In the genomic region with DNA sequence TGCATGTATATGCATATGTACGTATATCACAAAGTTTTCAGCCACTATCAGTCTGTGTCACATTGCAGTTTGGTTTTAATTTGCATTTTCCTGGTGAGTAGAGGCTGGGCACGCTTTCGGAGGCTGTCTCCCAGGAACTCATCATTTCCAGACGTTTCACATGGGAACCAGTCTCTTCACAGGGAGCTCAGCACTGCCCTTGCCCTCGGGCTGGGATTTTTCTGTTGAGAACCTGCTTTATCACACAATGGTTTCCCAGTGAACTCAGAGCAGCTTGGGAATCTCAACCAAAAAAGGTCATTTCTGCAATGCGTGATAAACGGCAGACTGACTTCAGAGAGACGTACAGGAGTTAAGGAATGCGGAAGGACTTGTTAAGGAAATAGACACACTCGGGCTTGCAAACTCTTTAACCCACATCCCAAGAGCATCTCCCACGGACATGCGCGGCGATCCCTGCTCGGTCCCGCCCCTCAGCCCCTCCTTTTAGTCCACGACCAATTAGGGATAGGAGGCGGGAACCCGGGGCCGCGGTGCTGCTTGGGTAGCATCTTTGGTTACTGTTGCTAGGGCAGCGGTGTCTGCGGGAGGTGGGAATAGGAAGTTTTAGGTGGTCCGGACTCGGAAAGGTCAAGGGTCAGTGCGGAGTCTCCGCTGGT, we compare ENCODE assay signal across 8 mouse cellular contexts. TPM values are rescaled to one million over a fixed set of nuclear protein-coding genes. Genes with fewer than 3 reads are reported as not detected.
DNase-seq lines count a peak whose midpoint lies in the region; ATAC-seq and TF ChIP-seq lines count a peak whose summit lies in the region.

A gene (plus strand): TSS at position 560 of the 659 bp plus-strand sequence.

- no peak within 1 kb of the TSS; the same call in 1 of the 2 replicates for H3K27ac ChIP-seq in embryonic facial prominence, embryonic 11.5 days (replicated peaks; ENCODE audit: low read depth, low read length)
- no peak within 1 kb of the TSS for H3K27ac ChIP-seq in intestine, postnatal 0 days (ENCODE audit: low read depth, low read length)

- H3K27me3 ChIP-seq in embryonic facial prominence, embryonic 11.5 days (ENCODE audit: control insufficient read depth, insufficient read depth, low read length), result no peaks in the 10 kb centered on the region
- H3K27me3 ChIP-seq in intestine, postnatal 0 days (replicated peaks; ENCODE audit: control insufficient read depth, insufficient read depth, low read length), result no peaks in the 10 kb centered on the region

- no peaks in the 10 kb centered on the region for H3K4me1 ChIP-seq in embryonic facial prominence, embryonic 11.5 days (ENCODE audit: control insufficient read depth, insufficient read depth, low read length)
- H3K4me1 ChIP-seq in intestine, postnatal 0 days (replicated peaks; ENCODE audit: control insufficient read depth, insufficient read depth, low read length), result no peaks in the 10 kb centered on the region

- no peaks in the 10 kb centered on the region for H3K9me3 ChIP-seq in embryonic facial prominence, embryonic 11.5 days (replicated peaks; ENCODE audit: control insufficient read depth, low read length)
- no peaks in the 10 kb centered on the region for H3K9me3 ChIP-seq in intestine, postnatal 0 days (ENCODE audit: control insufficient read depth)

- H3K36me3 ChIP-seq in embryonic facial prominence, embryonic 11.5 days (replicated peaks; ENCODE audit: control insufficient read depth, insufficient read depth, low read depth, low read length), result no peaks in the 10 kb centered on the region
- no peaks in the 10 kb centered on the region for H3K36me3 ChIP-seq in intestine, postnatal 0 days (ENCODE audit: control insufficient read depth, insufficient read depth)

- no peak for TF ChIP-seq CTCF in intestine, postnatal 0 days (IDR thresholded peaks at IDR 0.05; ENCODE audit: low read depth)

- H3K4me2 ChIP-seq in embryonic facial prominence, embryonic 11.5 days (ENCODE audit: low read depth, low read length), result peak within 1 kb of the TSS; percentile 91
- H3K4me2 ChIP-seq in intestine, postnatal 0 days (replicated peaks; ENCODE audit: low read depth), result peak within 1 kb of the TSS; percentile 92

- H3K9ac ChIP-seq in embryonic facial prominence, embryonic 11.5 days (replicated peaks; ENCODE audit: low read length), result peak within 1 kb of the TSS; percentile 63
- H3K9ac ChIP-seq in intestine, postnatal 0 days (ENCODE audit: low read depth, low read length), result no peak within 1 kb of the TSS; the same call in 1 of the 2 replicates

- DNase-seq in adrenal gland, postnatal 4 days (ENCODE audit: low spot score in 2 of 2), result peak; percentile 44 to 60
- DNase-seq in embryonic facial prominence, embryonic 11.5 days (ENCODE audit: low spot score), result peak; percentile 93
- DNase-seq in heart, adult 11 months, result peak; percentile 98
- DNase-seq in left cerebral cortex, postnatal 14 days (ENCODE audit: low spot score in 2 of 2), result peak; percentile 86 to 88
- DNase-seq in mesoderm, embryonic 11.5 days (ENCODE audit: low read depth, low spot score), result peak; percentile 89
- peak; percentile 34 for DNase-seq in skeletal muscle tissue, adult 2 months (ENCODE audit: low read depth, low spot score)

- H3K4me3 ChIP-seq in embryonic facial prominence, embryonic 11.5 days (ENCODE audit: low read depth, low read length), result peak within 1 kb of the TSS; percentile 64
- H3K4me3 ChIP-seq in intestine, postnatal 0 days (ENCODE audit: low read depth, low read length), result peak within 1 kb of the TSS; percentile 46

- 2% methylated on average over 27 of the region's 27 CpGs for WGBS in embryonic facial prominence, embryonic 11.5 days
- 2% methylated on average over 27 of the region's 27 CpGs for WGBS in intestine, postnatal 0 days

- ATAC-seq in embryonic facial prominence, embryonic 11.5 days (replicated peaks; ENCODE audit: insufficient number of reproducible peaks, low FRiP score, low TSS enrichment, low read depth), result peak; percentile 95
- ATAC-seq in intestine, postnatal 0 days, result peak; percentile 79
- ATAC-seq in activated CD4-positive, CD25-positive, alpha-beta regulatory T cell, adult 4 months, result no peak

- intact Hi-C loops in left cerebral cortex, postnatal 14 days (cut with DNase I), result no loop called here

RNA-seq across cellular contexts. Expression of the gene that starts here (rescaled TPM):
- total RNA-seq in adrenal gland, postnatal 4 days (2021), result 1 to 10 TPM in 1 of 2 experiments, under 1 TPM in 1; 0.79 to 2.0 TPM
- polyA plus RNA-seq in embryonic facial prominence, embryonic 11.5 days (2014; fragmentation: Nextera tagmentation; extraction: Ambion mirVana), result 1.9 and 3.1 TPM in 2 replicates
- polyA plus RNA-seq in intestine, postnatal 0 days (2015; fragmentation: Nextera tagmentation; extraction: Ambion mirVana), result 0.22 and 0.39 TPM in 2 replicates
- total RNA-seq in left cerebral cortex, postnatal 14 days (2021), result 1 to 10 TPM; 1.4 to 2.2 TPM
- polyA plus RNA-seq in activated CD4-positive, CD25-positive, alpha-beta regulatory T cell, adult 4 months (2017; shearing (Covaris generic)), result not detected

Comparison
In these comparisons a context has a peak if more than half of its experiments do, and no peak if none do; other contexts are left out.
1. Peak in ATAC-seq, H3K4me3 ChIP-seq and H3K4me2 ChIP-seq in intestine, postnatal 0 days; RNA of the gene not detected or under 1 TPM.
2. DNase-seq: peak in every context shown above with its lines; median percentile 98 in heart, adult 11 months; 93 in embryonic facial prominence, embryonic 11.5 days; 89 in mesoderm, embryonic 11.5 days; 87 in left cerebral cortex, postnatal 14 days; 52 in adrenal gland, postnatal 4 days; 34 in skeletal muscle tissue, adult 2 months.